In the genomic region with DNA sequence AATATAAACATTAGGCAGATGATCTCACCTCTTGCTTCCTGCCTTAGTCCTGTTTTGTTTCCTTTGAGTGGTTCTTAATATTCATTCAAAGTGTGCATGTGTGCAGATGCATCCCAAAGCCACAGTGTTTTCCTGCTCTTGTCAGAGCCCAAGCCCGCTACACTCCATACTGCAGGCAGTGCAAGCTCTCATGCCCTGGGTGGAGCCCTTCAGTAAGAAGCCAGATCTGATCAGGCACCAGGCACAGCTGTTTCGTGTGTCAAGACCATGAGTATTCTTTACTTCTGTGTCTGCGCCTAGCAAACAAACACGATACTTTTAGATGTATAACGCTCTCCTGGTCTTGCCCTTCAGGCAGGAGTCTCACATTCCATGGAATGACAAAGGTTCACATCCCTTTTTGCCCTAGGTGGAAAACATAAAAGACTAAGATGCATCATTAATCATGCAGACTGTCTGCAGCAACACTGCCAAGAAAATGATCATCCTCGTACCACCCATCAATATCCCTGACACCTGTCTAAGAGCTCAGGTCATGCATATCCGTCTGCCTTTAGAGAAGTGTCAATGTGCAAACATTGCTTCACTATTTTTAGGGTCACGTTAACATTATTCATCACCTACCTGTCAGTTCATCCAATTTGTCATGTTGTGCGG, we compare ENCODE assay signal across 8 mouse cellular contexts.
A peak's percentile ranks its signal among the peaks of the same experiment; 100 is the strongest.
DNase-seq lines count a peak whose midpoint lies in the region; ATAC-seq lines count a peak whose summit lies in the region.
"Had no signal": no experiment of that assay in that cellular context is flagged by ENCODE, and none has a peak within 500 bp of the region (broad histone marks: within the 10 kb centered on the region; RNA-seq: fewer than 3 reads in every experiment).

No protein-coding gene starts in this region.

- H3K4me3 ChIP-seq in kidney, embryonic 15.5 days (replicated peaks) = no peak overlapping the region
- no peak overlapping the region for H3K4me3 ChIP-seq in hindbrain, embryonic 12.5 days
- H3K4me3 ChIP-seq in neural tube, embryonic 11.5 days (ENCODE audit: low read depth, low read length) = no peak overlapping the region
- H3K4me3 ChIP-seq: megakaryocyte, embryonic 14.5 days had no signal

- 26% methylated on average over 9 of the region's 9 CpGs for WGBS in kidney, embryonic 15.5 days
- 40% methylated on average over 9 of the region's 9 CpGs for WGBS in hindbrain, embryonic 12.5 days
- 50% methylated on average over 9 of the region's 9 CpGs for WGBS in neural tube, embryonic 11.5 days

- no peak overlapping the region for H3K27ac ChIP-seq in kidney, embryonic 15.5 days
- 0 out of 2 replicates have a peak overlapping the region, but pooled peaks have one; percentile 44 for H3K27ac ChIP-seq in hindbrain, embryonic 12.5 days
- peak overlapping the region; percentile 44; the same call in 1 of the 2 replicates for H3K27ac ChIP-seq in neural tube, embryonic 11.5 days (ENCODE audit: low read depth, low read length)

- no peaks in the 10 kb centered on the region for H3K27me3 ChIP-seq in kidney, embryonic 15.5 days
- H3K27me3 ChIP-seq in hindbrain, embryonic 12.5 days = no peaks in the 10 kb centered on the region
- H3K27me3 ChIP-seq in neural tube, embryonic 11.5 days (ENCODE audit: control insufficient read depth, insufficient read depth, low read length) = no peaks in the 10 kb centered on the region
- H3K27me3 ChIP-seq: megakaryocyte, embryonic 14.5 days had no signal

- peaks cover 9% of the 10 kb centered on the region; the same call in 1 of the 2 replicates for H3K4me1 ChIP-seq in kidney, embryonic 15.5 days
- H3K4me1 ChIP-seq in hindbrain, embryonic 12.5 days = peaks cover 10% of the 10 kb centered on the region; the same call in 1 of the 2 replicates
- H3K4me1 ChIP-seq in neural tube, embryonic 11.5 days (ENCODE audit: control insufficient read depth, insufficient read depth, low read length) = peaks cover 3% of the 10 kb centered on the region; the same call in 1 of the 2 replicates

- no peaks in the 10 kb centered on the region for H3K9me3 ChIP-seq in kidney, embryonic 15.5 days (replicated peaks)
- no peaks in the 10 kb centered on the region for H3K9me3 ChIP-seq in hindbrain, embryonic 12.5 days (replicated peaks)
- no peaks in the 10 kb centered on the region for H3K9me3 ChIP-seq in neural tube, embryonic 11.5 days (ENCODE audit: control insufficient read depth, low read length)
- H3K9me3 ChIP-seq: megakaryocyte, embryonic 14.5 days had no signal

- no peaks in the 10 kb centered on the region for H3K36me3 ChIP-seq in kidney, embryonic 15.5 days
- H3K36me3 ChIP-seq in hindbrain, embryonic 12.5 days = no peaks in the 10 kb centered on the region
- no peaks in the 10 kb centered on the region for H3K36me3 ChIP-seq in neural tube, embryonic 11.5 days (ENCODE audit: control insufficient read depth, insufficient read depth, low read length)

- no peak for DNase-seq in kidney, adult 9 months
- peak; percentile 14 for DNase-seq in gastrocnemius, postnatal 25 days
- peak; percentile 31 for DNase-seq in neural tube, embryonic 11.5 days (ENCODE audit: low spot score)
- no peak for DNase-seq in natural killer cell, adult 2 months (ENCODE audit: low spot score in 2 of 2)
- DNase-seq in urinary bladder, postnatal 10 days (ENCODE audit: low spot score) = no peak

- no peak overlapping the region for H3K9ac ChIP-seq in kidney, embryonic 15.5 days
- H3K9ac ChIP-seq in hindbrain, embryonic 12.5 days = no peak overlapping the region
- H3K9ac ChIP-seq in neural tube, embryonic 11.5 days (ENCODE audit: low read length) = no peak overlapping the region

- no peak overlapping the region for H3K4me2 ChIP-seq in kidney, embryonic 15.5 days
- no peak overlapping the region for H3K4me2 ChIP-seq in hindbrain, embryonic 12.5 days (replicated peaks)
- H3K4me2 ChIP-seq in neural tube, embryonic 11.5 days (ENCODE audit: low read depth) = no peak overlapping the region

- peak; percentile 93 for ATAC-seq in kidney, embryonic 15.5 days (replicated peaks; ENCODE audit: low FRiP score)
- peak; percentile 74; the same call in 1 of the 2 replicates for ATAC-seq in hindbrain, embryonic 12.5 days (ENCODE audit: low FRiP score)
- ATAC-seq in neural tube, embryonic 11.5 days (ENCODE audit: insufficient read depth, low FRiP score, low TSS enrichment) = peak; percentile 58; the same call in 1 of the 2 replicates

Comparison
In these comparisons a context has a peak if more than half of its experiments do, and no peak if none do; other contexts are left out.
1. DNase-seq: peak in gastrocnemius, postnatal 25 days (single experiment) and neural tube, embryonic 11.5 days (single experiment); none in kidney, adult 9 months (single experiment), natural killer cell, adult 2 months (0 of 2) and urinary bladder, postnatal 10 days (single experiment).
2. Peak in every context shown above with its lines, with median percentiles within 50 percentile points of each other: ATAC-seq.